Mouse (Mus musculus) limb, embryonic 14.5 days (tissue): ENCODE results near the gene Zfp106. TPM values are rescaled to one million over a fixed set of nuclear protein-coding genes. Genes with fewer than 3 reads are reported as not detected.
A peak's percentile ranks its signal among the peaks of the same experiment; 100 is the strongest.
"Not testable (repeated sequence)": the region's sequence is repeated elsewhere in the genome, so short reads cannot be mapped to it uniquely, and the experiment has no call there.

Source experiments
- ATAC-seq: fragments of 200-750 bp; cut with Nextera tagmentation; 2 replicates; pipeline ENCODE4 v1.8.0; 2017; ENCODE audit warnings: low read depth, moderate number of reproducible peaks, moderate TSS enrichment; ENCODE audit not compliant: low FRiP score
- DNase-seq: peaks from one replicate; pipeline ENCODE4 v3.0.0-alpha.2; 2015; ENCODE audit warnings: low spot score
- H3K27ac ChIP-seq: fragments of 300-500 bp; sonication (generic); replicated peaks from 2 replicates; pipeline ENCODE4 v1.5.1; 2014; ENCODE audit warnings: low read depth, mild to moderate bottlenecking, low read length, moderate library complexity, mixed read lengths
- H3K27me3 ChIP-seq: fragments of 300-500 bp; sonication (generic); 2 replicates; pipeline ENCODE4 v1.6.1; 2014; ENCODE audit warnings: low read length, mixed read lengths; ENCODE audit not compliant: control insufficient read depth, insufficient read depth
- H3K36me3 ChIP-seq: fragments of 300-500 bp; sonication (generic); 2 replicates; pipeline ENCODE4 v1.6.1; 2014; ENCODE audit warnings: mild to moderate bottlenecking, low read length, moderate library complexity, mixed read lengths; ENCODE audit not compliant: control insufficient read depth, insufficient read depth
- H3K4me1 ChIP-seq: fragments of 300-500 bp; sonication (generic); 2 replicates; pipeline ENCODE4 v1.6.1; 2014; ENCODE audit warnings: antibody characterized with exemption, low read length, mixed read lengths; ENCODE audit not compliant: control insufficient read depth, insufficient read depth
- H3K4me2 ChIP-seq: fragments of 300-500 bp; sonication (generic); replicated peaks from 2 replicates; pipeline ENCODE4 v1.6.1; 2014; ENCODE audit warnings: low read depth, mild to moderate bottlenecking, low read length, moderate library complexity; ENCODE audit not compliant: severe bottlenecking
- H3K4me3 ChIP-seq: fragments of 300-500 bp; sonication (generic); replicated peaks from 2 replicates; pipeline ENCODE4 v1.5.1; 2014; ENCODE audit warnings: low read length
- H3K9ac ChIP-seq: fragments of 300-500 bp; sonication (generic); 2 replicates; pipeline ENCODE4 v1.6.1; 2014; ENCODE audit warnings: mild to moderate bottlenecking, low read depth, low read length, moderate library complexity; ENCODE audit not compliant: severe bottlenecking
- H3K9me3 ChIP-seq: fragments of 300-500 bp; sonication (generic); 2 replicates; pipeline ENCODE4 v1.6.1; 2016; ENCODE audit warnings: low read length; ENCODE audit not compliant: control insufficient read depth
- POLR2A ChIP-seq: fragments of 200-500 bp; IDR thresholded peaks from 2 replicates; pipeline ENCODE4 v1.8.0; 2012; ENCODE audit warnings: inconsistent platforms, mild to moderate bottlenecking, moderate library complexity, borderline replicate concordance; ENCODE audit not compliant: insufficient read depth, insufficient read length; ENCODE audit errors: extremely low read depth
- whole genome bisulfite sequencing: fragments of 180-500 bp; shearing (Covaris S2); extraction: QIAGEN DNeasy Blood & Tissue Kit; methylation state at CpG from one replicate; pipeline ENCODE4 v1.1.7; 2014; 5-methylcytosine and 5-hydroxymethylcytosine counted together
- polyA plus RNA-seq, 2 experiments: library from polyadenylated mRNA; depleted of rRNA in 1 of 2; stranded (reverse) in 1 of 2; unstranded in 1 of 2; fragments of >200 nt; fragmentation: Nextera tagmentation in 1 of 2; extraction: Ambion mirVana in 1 of 2; gene quantifications; 2 replicates each; pipeline versions ENCODE4 v1.2.1 to v1.2.3; 2012 to 2014

Gene Zfp106
- polyA plus RNA-seq, 2 experiments = 58.0 to 61.1 TPM

DNA sequence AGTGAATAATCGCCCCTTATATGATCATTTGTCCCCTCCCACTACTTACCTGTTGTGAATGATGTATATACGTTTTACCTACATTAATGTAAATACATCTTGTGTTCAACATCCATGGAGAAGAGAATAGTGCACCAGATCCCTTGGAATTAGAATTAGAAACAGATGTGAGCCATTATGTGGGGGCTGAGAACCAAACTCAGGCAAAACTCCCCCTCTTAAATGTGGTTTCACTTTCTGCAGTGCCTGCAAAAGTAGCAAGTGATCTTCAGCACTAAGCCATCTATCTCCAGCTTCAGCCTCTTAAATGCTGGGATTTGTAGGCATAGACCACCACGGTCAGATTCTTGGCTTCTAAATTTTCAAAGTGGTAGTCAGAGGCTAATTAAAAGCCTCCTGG lies 11.5 kb upstream of the Zfp106 start:
- no peak overlapping the region for H3K27ac ChIP-seq
- 44% methylated on average over 3 of the region's 3 CpGs for WGBS
- no peak overlapping the region; the same call in 1 of the 2 replicates for H3K4me2 ChIP-seq

DNA sequence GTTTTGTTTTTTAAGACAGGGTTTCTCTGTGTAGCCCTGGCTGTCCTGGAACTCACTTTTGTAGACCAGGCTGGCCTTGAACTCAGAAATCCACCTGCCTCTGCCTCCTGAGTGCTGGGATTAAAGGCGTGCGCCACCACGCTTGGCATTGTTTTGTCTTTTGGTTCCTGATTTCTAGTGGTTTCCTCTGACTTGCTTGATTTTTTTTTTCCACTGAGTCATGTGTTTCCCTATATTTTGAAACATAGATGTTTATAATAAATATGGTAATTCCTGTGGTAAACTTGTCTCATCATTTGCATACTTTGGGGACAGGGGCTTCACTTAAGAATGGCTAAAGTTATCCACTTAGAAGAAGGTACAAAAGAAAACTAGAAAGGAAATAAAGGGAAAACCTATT lies 8.5 kb upstream of the Zfp106 start:
- not testable (repeated sequence) for H3K4me3 ChIP-seq, DNase-seq, H3K36me3 ChIP-seq, H3K9me3 ChIP-seq, H3K27ac ChIP-seq, H3K4me2 ChIP-seq, H3K27me3 ChIP-seq, ATAC-seq, H3K9ac ChIP-seq
- H3K4me1 ChIP-seq = peaks cover 29% of the 10 kb centered on the region
- 94% methylated on average over 3 of the region's 3 CpGs for whole genome bisulfite sequencing

More for the DNA sequence above, 11.5 kb upstream of the Zfp106 start:
- Histone ChIP-seq H3K4me1 (peaks cover 17% of the 10 kb centered on the region), H3K36me3 (peaks cover 10% of the 10 kb centered on the region; the same call in 1 of the 2 replicates), H3K4me3 (no peak overlapping the region), H3K27me3 (no peaks in the 10 kb centered on the region), H3K9me3 (no peaks in the 10 kb centered on the region), H3K9ac (0 out of 2 replicates have a peak overlapping the region, but pooled peaks have one; percentile 34)
- DNase-seq (peak; percentile 8), ATAC-seq (no peak)
- TF ChIP-seq POLR2A = no peak

GRCm38 (mm10) chr2:120571081-120571480 lies 7.4 kb upstream of the Zfp106 start:
- no peak overlapping the region for H3K27ac ChIP-seq
- no peaks in the 10 kb centered on the region for H3K27me3 ChIP-seq
- H3K4me1 ChIP-seq = peaks cover 23% of the 10 kb centered on the region
- 91% methylated on average over 3 of the region's 3 CpGs for WGBS
- no peak overlapping the region for H3K9ac ChIP-seq
- H3K4me3 ChIP-seq = no peak overlapping the region
- no peak for ATAC-seq
- no peak for TF ChIP-seq POLR2A
- no peak for DNase-seq
- H3K9me3 ChIP-seq = no peaks in the 10 kb centered on the region
- H3K36me3 ChIP-seq = peaks cover 9% of the 10 kb centered on the region; the same call in 1 of the 2 replicates
- no peak overlapping the region for H3K4me2 ChIP-seq

DNA sequence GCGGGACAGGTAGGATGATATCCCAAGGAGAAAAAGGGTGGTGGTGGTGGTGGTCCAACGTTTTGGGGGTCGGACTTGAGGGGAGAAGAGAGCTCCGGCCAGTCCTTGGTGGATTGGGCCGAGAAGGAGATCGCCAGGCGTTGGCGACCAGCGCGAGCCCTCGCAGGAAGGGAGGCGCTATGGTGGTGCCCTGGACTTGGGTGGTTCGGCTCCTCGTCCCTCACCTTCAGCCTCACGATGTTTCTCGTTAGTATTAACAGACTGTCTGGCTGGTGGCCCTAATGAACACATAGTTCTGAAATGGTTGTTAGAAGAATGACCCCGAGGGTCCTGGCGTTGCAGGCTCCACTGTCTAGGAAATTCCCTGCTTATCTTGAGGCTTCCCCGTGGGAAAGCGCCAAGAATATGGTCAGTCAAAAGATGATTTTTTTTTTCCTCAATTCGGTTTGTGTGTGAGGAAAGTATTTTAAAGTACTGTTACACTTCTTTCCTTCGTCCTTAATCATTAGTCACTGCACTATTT lies 4.2 kb upstream of the Zfp106 start:
- H3K27ac ChIP-seq = peak overlapping the region; percentile 86
- ATAC-seq = peak; percentile 70
- H3K9me3 ChIP-seq = no peaks in the 10 kb centered on the region
- peak; percentile 20 for DNase-seq
- under 1% methylated on average over 22 of the region's 22 CpGs for WGBS
- peaks cover 9% of the 10 kb centered on the region; the same call in 1 of the 2 replicates for H3K36me3 ChIP-seq
- peaks cover 15% of the 10 kb centered on the region for H3K4me1 ChIP-seq
- no peaks in the 10 kb centered on the region for H3K27me3 ChIP-seq
- H3K9ac ChIP-seq = peak overlapping the region; percentile 67
- no peak for TF ChIP-seq POLR2A
- peak overlapping the region; percentile 73 for H3K4me2 ChIP-seq
- H3K4me3 ChIP-seq = peak overlapping the region; percentile 58

DNA sequence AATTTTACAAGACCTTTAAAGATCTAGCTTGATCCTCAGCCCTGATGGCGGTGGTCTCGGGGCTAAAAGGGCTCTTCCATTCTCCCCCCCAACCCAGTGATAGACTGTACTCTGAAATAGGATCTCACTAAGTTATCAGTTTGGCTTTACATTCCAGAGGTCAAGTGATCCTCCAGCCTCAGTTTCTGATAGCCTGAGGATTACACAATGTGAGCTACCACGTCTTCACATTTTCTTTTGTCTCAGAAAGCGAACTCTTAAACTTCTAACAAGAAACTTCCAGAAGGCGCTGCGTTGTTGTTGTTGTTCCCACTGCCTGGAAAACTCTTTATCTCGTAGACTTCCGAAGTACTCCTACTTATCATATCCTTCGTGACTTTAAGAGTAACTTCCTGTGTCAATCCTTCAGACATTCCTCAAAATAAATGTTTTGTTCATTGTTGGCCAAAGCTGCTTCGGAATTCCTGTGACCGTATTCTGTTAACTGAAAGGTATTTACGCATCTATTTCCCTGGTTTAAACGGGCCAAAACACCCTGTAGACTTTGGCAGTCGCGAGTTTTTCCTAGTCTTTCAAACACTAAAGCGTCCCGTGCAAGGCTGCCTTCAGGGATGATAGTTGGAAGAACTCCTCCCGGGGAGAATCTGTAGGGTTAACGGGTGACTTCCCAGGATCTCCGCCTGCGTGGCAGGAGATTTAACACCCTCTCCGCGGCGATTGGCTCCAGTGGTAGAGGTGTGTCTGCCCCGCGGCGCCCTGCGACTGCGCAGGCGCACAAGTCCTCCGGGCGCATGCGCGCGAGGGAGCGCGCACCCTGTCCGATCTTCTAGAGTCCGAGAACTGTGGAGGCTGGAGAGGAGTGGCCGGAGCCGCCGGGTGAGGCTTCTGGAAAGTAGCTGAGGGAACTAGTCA lies 3.5 kb upstream of the Zfp106 start, which contains the start of gene Snap23:
TSS of gene Snap23 (plus strand) at position 786 of the 912 bp plus-strand sequence.
- Histone ChIP-seq H3K9ac (peak within 1 kb of the TSS; percentile 67), H3K27ac (peak within 1 kb of the TSS; percentile 86), H3K4me2 (peak within 1 kb of the TSS; percentile 73), H3K27me3 (no peaks in the 10 kb centered on the region), H3K4me3 (peak within 1 kb of the TSS; percentile 58), H3K9me3 (no peaks in the 10 kb centered on the region), H3K36me3 (peaks cover 9% of the 10 kb centered on the region; the same call in 1 of the 2 replicates), H3K4me1 (peaks cover 15% of the 10 kb centered on the region)
- ATAC-seq (peak; percentile 93), DNase-seq (peak; percentile 96)
- under 1% methylated on average over 42 of the region's 42 CpGs for WGBS
- TF ChIP-seq POLR2A = peak; percentile 78; the same call in 1 of the 2 replicates
